Mouse (Mus musculus) kidney, adult 2 months (tissue): ENCODE measurements around the gene Rbck1.

Experiments used
- CTCF ChIP-seq: fragments of 200-500 bp; conservative IDR thresholded peaks from 2 replicates; pipeline ENCODE4 v1.5.1; 2011; ENCODE audit warnings: low read depth, mild to moderate bottlenecking, control low read depth, low read length, moderate library complexity, mixed read lengths; ENCODE audit not compliant: insufficient read depth, insufficient read length
- POLR2A ChIP-seq: fragments of 200-500 bp; IDR thresholded peaks from one replicate; pipeline ENCODE4 v1.6.1; 2011; ENCODE audit warnings: low read depth, low read length, control low read depth

DNA sequence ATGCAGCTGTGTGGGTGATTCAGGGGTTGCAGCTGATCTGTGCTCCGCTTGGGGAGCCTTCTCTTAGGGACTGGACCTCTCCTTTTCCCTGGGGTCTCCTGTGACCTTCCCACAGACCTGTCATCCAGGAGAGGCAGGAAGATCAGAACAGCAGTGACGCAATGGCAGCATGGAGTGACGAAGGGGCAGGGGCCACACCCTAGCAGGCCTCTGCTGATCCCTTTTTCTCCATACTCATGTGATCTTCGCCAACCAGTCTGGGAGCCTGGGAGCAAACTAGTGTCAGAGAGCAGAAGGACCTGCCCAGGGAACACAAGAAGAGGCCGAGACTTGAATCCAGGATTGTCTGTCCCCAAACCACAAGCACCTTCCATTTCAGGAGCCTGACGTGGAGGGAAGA, 16.8 kb upstream of the Rbck1 start:
- TF ChIP-seq CTCF: no peak
- no peak for TF ChIP-seq POLR2A
